Mouse (Mus musculus): ENCODE data around the gene Hspa1b. TPM values are rescaled to one million over a fixed set of nuclear protein-coding genes. Genes with fewer than 3 reads are reported as not detected.

The Hspa1b gene
- polyA plus RNA-seq, 1 experiment from 2014 or later = 0.53 TPM

DNA sequence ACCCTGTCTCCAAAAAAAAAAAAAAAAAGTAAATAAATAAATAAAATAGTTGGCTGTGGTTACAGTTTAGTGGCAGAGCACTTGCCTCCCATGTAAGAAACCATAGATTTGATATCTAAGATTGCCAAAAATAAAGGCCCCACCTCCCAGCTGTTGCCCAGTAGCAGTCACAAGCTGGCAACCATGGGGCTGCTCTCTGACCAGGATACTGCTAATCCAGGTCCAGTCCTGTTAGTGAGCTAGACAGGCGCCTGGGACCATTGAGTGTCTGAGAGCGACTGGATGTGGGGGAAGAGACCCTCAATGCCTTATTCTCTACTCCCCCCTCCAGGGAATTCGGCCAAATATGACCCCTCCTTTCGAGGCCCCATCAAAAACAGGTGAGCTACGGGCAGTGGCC, 42.7 kb downstream of the Hspa1b start:
- Histone ChIP-seq H3K9me3 (no peaks in the 10 kb centered on the region), H3K36me3 (peaks cover 27% of the 10 kb centered on the region), H3K27ac (no peak overlapping the region), H3K4me3 (no peak overlapping the region), H3K9ac (no peak overlapping the region), H3K4me2 (no peak overlapping the region), H3K27me3 (no peaks in the 10 kb centered on the region), H3K4me1 (peaks cover 10% of the 10 kb centered on the region)
- WGBS = 78% methylated on average over 5 of the region's 5 CpGs
- no peak for ATAC-seq (ENCODE audit: insufficient number of reproducible peaks, insufficient read depth, low FRiP score, low TSS enrichment, low read depth)

DNA sequence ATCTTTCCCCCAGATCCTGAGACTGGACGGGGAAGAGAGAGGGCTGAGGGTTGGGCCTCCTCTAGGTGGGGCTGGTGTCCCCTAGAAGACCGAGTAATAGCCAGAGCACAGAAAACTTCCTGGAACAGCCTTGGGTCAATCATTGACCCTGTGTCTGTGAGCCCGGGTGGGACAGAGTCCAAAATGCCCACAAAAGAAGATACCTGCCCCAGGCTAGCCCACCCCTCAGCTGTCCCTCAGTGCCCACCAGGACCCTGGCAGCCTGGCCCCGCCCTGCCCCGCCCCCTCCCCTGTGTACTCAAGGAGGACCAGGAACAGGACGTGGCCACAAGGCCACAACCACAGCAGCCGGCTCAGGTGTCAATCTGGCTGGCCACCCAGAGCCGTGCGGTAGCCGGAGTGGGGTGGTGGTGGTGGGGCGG, 43.6 kb downstream of the Hspa1b start:
- 15% methylated on average over 11 of the region's 11 CpGs for WGBS
- peaks cover 36% of the 10 kb centered on the region for H3K36me3 ChIP-seq
- H3K27ac ChIP-seq = peak overlapping the region; percentile 33; the same call in 1 of the 2 replicates
- no peak overlapping the region for H3K4me2 ChIP-seq
- peaks cover 10% of the 10 kb centered on the region for H3K4me1 ChIP-seq
- peak overlapping the region; percentile 44; the same call in 1 of the 2 replicates for H3K9ac ChIP-seq
- no peaks in the 10 kb centered on the region for H3K27me3 ChIP-seq
- H3K9me3 ChIP-seq = no peaks in the 10 kb centered on the region
- H3K4me3 ChIP-seq = no peak overlapping the region
- no peak for ATAC-seq (ENCODE audit: insufficient number of reproducible peaks, insufficient read depth, low FRiP score, low TSS enrichment, low read depth)

DNA sequence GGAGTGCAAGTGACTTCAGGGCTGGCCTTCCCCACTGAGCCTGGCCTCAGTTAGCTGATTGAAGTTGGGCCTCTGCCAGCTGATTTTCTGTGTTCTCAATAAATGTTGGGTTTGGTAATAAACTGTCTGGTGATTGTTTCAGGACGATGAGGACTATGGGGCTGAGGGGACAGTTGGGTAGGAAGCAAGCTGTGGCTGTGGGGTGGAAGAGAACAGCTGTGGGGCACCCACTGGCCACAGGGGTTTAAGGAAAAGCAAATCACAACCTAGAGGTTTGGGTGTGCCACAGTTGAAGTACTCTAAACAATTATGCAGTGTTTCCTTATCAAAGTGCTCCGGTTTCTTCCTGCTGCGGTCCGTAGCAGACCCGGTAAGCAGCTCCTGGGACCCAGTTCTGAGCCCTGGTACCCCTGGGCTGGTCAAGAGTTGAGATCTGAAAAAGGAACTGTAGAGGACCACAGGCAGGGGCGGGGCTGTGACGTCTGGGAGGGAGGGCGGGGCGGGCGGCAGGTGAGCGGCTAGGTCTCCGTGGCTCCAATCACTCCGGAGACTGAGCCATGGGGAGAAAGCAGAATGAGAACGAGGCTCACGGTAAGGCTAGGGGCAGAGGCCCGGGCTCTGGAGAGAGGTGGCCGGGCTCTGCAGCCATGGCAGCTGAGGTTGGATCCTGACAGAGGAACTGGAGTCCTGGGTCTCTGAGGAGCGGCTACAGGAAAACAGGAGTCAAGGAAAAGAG, 44.9 kb downstream of the Hspa1b start, which contains the start of gene Slc44a4:
Slc44a4 (plus strand) TSS at position 537 of the 736 bp plus-strand sequence.
- Histone ChIP-seq H3K4me2 (no peak within 1 kb of the TSS), H3K9me3 (no peaks in the 10 kb centered on the region), H3K27ac (peak within 1 kb of the TSS; percentile 18; the same call in 1 of the 2 replicates), H3K4me3 (no peak within 1 kb of the TSS), H3K36me3 (peaks cover 49% of the 10 kb centered on the region), H3K9ac (peak within 1 kb of the TSS; percentile 44; the same call in 1 of the 2 replicates), H3K27me3 (no peaks in the 10 kb centered on the region), H3K4me1 (peaks cover 10% of the 10 kb centered on the region)
- no peak for ATAC-seq (ENCODE audit: insufficient number of reproducible peaks, insufficient read depth, low FRiP score, low TSS enrichment, low read depth)
- 27% methylated on average over 18 of the region's 18 CpGs for WGBS

DNA sequence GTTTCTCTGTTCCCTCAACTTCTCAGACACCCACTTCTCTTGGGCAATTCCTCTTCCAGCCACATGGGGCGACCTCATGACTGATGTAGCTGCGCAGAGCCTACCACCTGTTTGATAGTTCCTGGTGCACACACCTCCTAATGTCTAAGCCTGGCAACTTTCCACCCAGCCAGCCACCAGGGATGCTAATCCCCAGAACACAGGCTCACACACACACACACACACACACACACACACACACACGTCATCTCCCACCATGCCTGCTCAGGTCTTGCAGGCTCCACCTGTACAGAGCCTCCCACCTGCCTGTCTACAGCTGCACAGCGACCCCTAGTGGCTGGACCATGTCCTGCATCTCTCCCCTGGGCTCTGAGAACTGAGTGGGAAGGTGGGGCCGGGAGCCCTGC, 47.1 kb downstream of the Hspa1b start:
- ATAC-seq (ENCODE audit: insufficient number of reproducible peaks, insufficient read depth, low FRiP score, low TSS enrichment, low read depth) = peak; percentile 67
- H3K4me3 ChIP-seq = no peak overlapping the region
- WGBS = 49% methylated on average over 5 of the region's 5 CpGs
- H3K27me3 ChIP-seq = no peaks in the 10 kb centered on the region
- no peak overlapping the region for H3K4me2 ChIP-seq
- peaks cover 71% of the 10 kb centered on the region for H3K36me3 ChIP-seq
- no peak overlapping the region for H3K27ac ChIP-seq
- H3K9ac ChIP-seq = no peak overlapping the region
- H3K9me3 ChIP-seq = no peaks in the 10 kb centered on the region
- H3K4me1 ChIP-seq = peaks cover 10% of the 10 kb centered on the region

GRCm38 (mm10) chr17:34910982-34911381, 48.1 kb downstream of the Hspa1b start:
- Histone ChIP-seq H3K36me3 (peaks cover 80% of the 10 kb centered on the region), H3K4me3 (no peak overlapping the region)
- 84% methylated on average over 10 of the region's 10 CpGs for WGBS

More at GRCm38 (mm10) chr17:34910982-34911381, 48.1 kb downstream of the Hspa1b start:
- no peaks in the 10 kb centered on the region for H3K9me3 ChIP-seq
- H3K4me1 ChIP-seq = peaks cover 6% of the 10 kb centered on the region
- H3K9ac ChIP-seq = peak overlapping the region; percentile 12; the same call in 1 of the 2 replicates
- no peak overlapping the region for H3K4me2 ChIP-seq
- H3K27me3 ChIP-seq = no peaks in the 10 kb centered on the region
- no peak overlapping the region for H3K27ac ChIP-seq
- no peak for ATAC-seq (ENCODE audit: insufficient number of reproducible peaks, insufficient read depth, low FRiP score, low TSS enrichment, low read depth)

Other genes starting within 250 kb of the Hspa1b start
- 0.34 TPM in 1 of 2 replicates, not detected in the other for gene C4b, start 215.4 kb downstream of the Hspa1b start, polyA plus RNA-seq (2015; fragmentation: Nextera tagmentation; extraction: Ambion mirVana)
- not detected in 2 replicates for gene Cyp21a1, start 154.7 kb downstream of the Hspa1b start, polyA plus RNA-seq (2015; fragmentation: Nextera tagmentation; extraction: Ambion mirVana)
- gene Stk19, start 122.3 kb downstream of the Hspa1b start, polyA plus RNA-seq (2015; fragmentation: Nextera tagmentation; extraction: Ambion mirVana) = 25.4 and 29.4 TPM in 2 replicates
- 66.3 and 75.1 TPM in 2 replicates for gene Dxo, start 122.2 kb downstream of the Hspa1b start, polyA plus RNA-seq (2015; fragmentation: Nextera tagmentation; extraction: Ambion mirVana)
- gene Skiv2l, start 109.0 kb downstream of the Hspa1b start, polyA plus RNA-seq (2015; fragmentation: Nextera tagmentation; extraction: Ambion mirVana) = 52.2 and 55.6 TPM in 2 replicates
- 119 and 126 TPM in 2 replicates for gene Nelfe, start 108.8 kb downstream of the Hspa1b start, polyA plus RNA-seq (2015; fragmentation: Nextera tagmentation; extraction: Ambion mirVana)
- gene Cfb, start 96.7 kb downstream of the Hspa1b start, polyA plus RNA-seq (2015; fragmentation: Nextera tagmentation; extraction: Ambion mirVana) = 1.6 and 5.7 TPM in 2 replicates
- 5.5 and 7.1 TPM in 2 replicates for gene Zbtb12, start 79.8 kb downstream of the Hspa1b start, polyA plus RNA-seq (2015; fragmentation: Nextera tagmentation; extraction: Ambion mirVana)
- gene Gm20547, start 77.2 kb downstream of the Hspa1b start, polyA plus RNA-seq (2015; fragmentation: Nextera tagmentation; extraction: Ambion mirVana) = not detected in 2 replicates
- gene C2, start 61.0 kb downstream of the Hspa1b start, polyA plus RNA-seq (2015; fragmentation: Nextera tagmentation; extraction: Ambion mirVana) = 2.7 and 3.2 TPM in 2 replicates
- gene Ehmt2, start 60.8 kb downstream of the Hspa1b start, polyA plus RNA-seq (2015; fragmentation: Nextera tagmentation; extraction: Ambion mirVana) = 98.5 and 100 TPM in 2 replicates
- gene Slc44a4, start 44.8 kb downstream of the Hspa1b start, polyA plus RNA-seq (2015; fragmentation: Nextera tagmentation; extraction: Ambion mirVana) = 0.24 and 0.83 TPM in 2 replicates
- 18.8 and 20.3 TPM in 2 replicates for gene Neu1, start 28.0 kb downstream of the Hspa1b start, polyA plus RNA-seq (2015; fragmentation: Nextera tagmentation; extraction: Ambion mirVana)
- not detected in 2 replicates for gene Gm20481, start 10.7 kb upstream of the Hspa1b start, polyA plus RNA-seq (2015; fragmentation: Nextera tagmentation; extraction: Ambion mirVana)
- gene Hspa1a, start 12.9 kb upstream of the Hspa1b start, polyA plus RNA-seq (2015; fragmentation: Nextera tagmentation; extraction: Ambion mirVana) = 5.8 and 6.1 TPM in 2 replicates
- 0.77 and 0.85 TPM in 2 replicates for gene Hspa1l, start 13.5 kb upstream of the Hspa1b start, polyA plus RNA-seq (2015; fragmentation: Nextera tagmentation; extraction: Ambion mirVana)
- 190 and 227 TPM in 2 replicates for gene Lsm2, start 22.6 kb upstream of the Hspa1b start, polyA plus RNA-seq (2015; fragmentation: Nextera tagmentation; extraction: Ambion mirVana)
- gene Vars, start 41.7 kb upstream of the Hspa1b start, polyA plus RNA-seq (2015; fragmentation: Nextera tagmentation; extraction: Ambion mirVana) = 102 and 112 TPM in 2 replicates
- gene Vwa7, start 57.3 kb upstream of the Hspa1b start, polyA plus RNA-seq (2015; fragmentation: Nextera tagmentation; extraction: Ambion mirVana) = 0.33 and 0.38 TPM in 2 replicates
- 14.2 and 19.5 TPM in 2 replicates for gene Sapcd1, start 68.8 kb upstream of the Hspa1b start, polyA plus RNA-seq (2015; fragmentation: Nextera tagmentation; extraction: Ambion mirVana)
- gene Msh5, start 87.5 kb upstream of the Hspa1b start, polyA plus RNA-seq (2015; fragmentation: Nextera tagmentation; extraction: Ambion mirVana) = 3.5 and 3.6 TPM in 2 replicates
- gene Clic1, start 90.7 kb upstream of the Hspa1b start, polyA plus RNA-seq (2015; fragmentation: Nextera tagmentation; extraction: Ambion mirVana) = 243 and 254 TPM in 2 replicates
- 358 and 374 TPM in 2 replicates for gene Ddah2, start 99.8 kb upstream of the Hspa1b start, polyA plus RNA-seq (2015; fragmentation: Nextera tagmentation; extraction: Ambion mirVana)
- 0.87 and 1.0 TPM in 2 replicates for gene Ly6g6c, start 106.2 kb upstream of the Hspa1b start, polyA plus RNA-seq (2015; fragmentation: Nextera tagmentation; extraction: Ambion mirVana)
- 0.77 and 0.89 TPM in 2 replicates for gene Mpig6b, start 106.9 kb upstream of the Hspa1b start, polyA plus RNA-seq (2015; fragmentation: Nextera tagmentation; extraction: Ambion mirVana)
- 4.3 and 4.9 TPM in 2 replicates for gene Ly6g6e, start 117.7 kb upstream of the Hspa1b start, polyA plus RNA-seq (2015; fragmentation: Nextera tagmentation; extraction: Ambion mirVana)
- 0.77 and 1.3 TPM in 2 replicates for gene Ly6g6d, start 118.8 kb upstream of the Hspa1b start, polyA plus RNA-seq (2015; fragmentation: Nextera tagmentation; extraction: Ambion mirVana)
- gene Ly6g6f, start 126.4 kb upstream of the Hspa1b start, polyA plus RNA-seq (2015; fragmentation: Nextera tagmentation; extraction: Ambion mirVana) = 0.18 and 0.23 TPM in 2 replicates
- 89.6 and 90.1 TPM in 2 replicates for gene Abhd16a, start 130.0 kb upstream of the Hspa1b start, polyA plus RNA-seq (2015; fragmentation: Nextera tagmentation; extraction: Ambion mirVana)
- gene Ly6g5c, start 149.0 kb upstream of the Hspa1b start, polyA plus RNA-seq (2015; fragmentation: Nextera tagmentation; extraction: Ambion mirVana) = not detected in 2 replicates
- gene Ly6g5b, start 156.2 kb upstream of the Hspa1b start, polyA plus RNA-seq (2015; fragmentation: Nextera tagmentation; extraction: Ambion mirVana) = 1.1 and 1.6 TPM in 2 replicates
- gene Gpank1, start 162.2 kb upstream of the Hspa1b start, polyA plus RNA-seq (2015; fragmentation: Nextera tagmentation; extraction: Ambion mirVana) = 21.1 and 24.1 TPM in 2 replicates
- 278 and 298 TPM in 2 replicates for gene Csnk2b, start 162.8 kb upstream of the Hspa1b start, polyA plus RNA-seq (2015; fragmentation: Nextera tagmentation; extraction: Ambion mirVana)
- gene D17H6S53E, start 167.1 kb upstream of the Hspa1b start, polyA plus RNA-seq (2015; fragmentation: Nextera tagmentation; extraction: Ambion mirVana) = 10.9 and 12.3 TPM in 2 replicates
- gene Apom, start 172.8 kb upstream of the Hspa1b start, polyA plus RNA-seq (2015; fragmentation: Nextera tagmentation; extraction: Ambion mirVana) = 0.28 and 8.7 TPM in 2 replicates
- gene Bag6, start 175.9 kb upstream of the Hspa1b start, polyA plus RNA-seq (2015; fragmentation: Nextera tagmentation; extraction: Ambion mirVana) = 65.1 and 67.8 TPM in 2 replicates
- 193 and 244 TPM in 2 replicates for gene Prrc2a, start 205.7 kb upstream of the Hspa1b start, polyA plus RNA-seq (2015; fragmentation: Nextera tagmentation; extraction: Ambion mirVana)
- gene Aif1, start 216.8 kb upstream of the Hspa1b start, polyA plus RNA-seq (2015; fragmentation: Nextera tagmentation; extraction: Ambion mirVana) = 8.1 and 9.8 TPM in 2 replicates
- 13.1 and 16.1 TPM in 2 replicates for gene Lst1, start 229.2 kb upstream of the Hspa1b start, polyA plus RNA-seq (2015; fragmentation: Nextera tagmentation; extraction: Ambion mirVana)
- gene Ltb, start 235.2 kb upstream of the Hspa1b start, polyA plus RNA-seq (2015; fragmentation: Nextera tagmentation; extraction: Ambion mirVana) = 1.8 and 2.1 TPM in 2 replicates
- 0.37 TPM in 1 of 2 replicates, not detected in the other for gene Tnf, start 242.8 kb upstream of the Hspa1b start, polyA plus RNA-seq (2015; fragmentation: Nextera tagmentation; extraction: Ambion mirVana)
- gene Lta, start 246.1 kb upstream of the Hspa1b start, polyA plus RNA-seq (2015; fragmentation: Nextera tagmentation; extraction: Ambion mirVana) = 0.24 TPM in 1 of 2 replicates, not detected in the other

All from embryonic facial prominence, embryonic 13.5 days (tissue).